Mouse (Mus musculus) liver, adult 10 weeks (tissue): ENCODE data around the gene Clca3a2. TPM values are rescaled to one million over a fixed set of nuclear protein-coding genes. Genes with fewer than 3 reads are reported as not detected.

Experiments used
- polyA plus RNA-seq: library from polyadenylated mRNA; stranded (reverse); fragments of 350-450 nt; fragmentation: Illumina TruSeq; extraction: RNeasy Lipid Tissue Mini Kit (QIAGEN cat#74804); gene quantifications from one replicate; pipeline ENCODE4 v1.2.3, GENCODE M21; 2014; ENCODE audit warnings: low read depth, low replicate concordance

Gene Clca3a2
- polyA plus RNA-seq = not detected

DNA sequence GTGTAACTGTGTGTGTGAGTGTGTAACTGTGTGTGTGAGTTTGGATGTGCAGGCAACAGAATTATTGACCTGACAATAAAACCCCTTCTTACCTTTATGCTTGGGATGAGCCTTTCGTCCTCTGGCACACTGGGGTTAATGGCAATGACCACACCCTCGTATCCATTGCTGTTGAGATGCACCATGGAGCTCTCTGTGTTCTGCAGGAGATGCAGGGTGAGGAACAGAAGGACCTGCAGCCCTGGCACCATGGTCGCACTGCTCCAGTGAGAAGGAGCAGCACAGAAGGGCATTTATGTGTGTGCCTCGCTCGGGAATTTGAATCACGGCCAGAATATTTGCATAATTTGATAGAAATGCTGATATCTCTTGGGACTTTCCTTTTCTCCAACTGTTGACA, at the start of gene Clca3a2:
TSS of gene Clca3a2 (minus strand) at position 276 of the 400 bp plus-strand sequence.

DNA sequence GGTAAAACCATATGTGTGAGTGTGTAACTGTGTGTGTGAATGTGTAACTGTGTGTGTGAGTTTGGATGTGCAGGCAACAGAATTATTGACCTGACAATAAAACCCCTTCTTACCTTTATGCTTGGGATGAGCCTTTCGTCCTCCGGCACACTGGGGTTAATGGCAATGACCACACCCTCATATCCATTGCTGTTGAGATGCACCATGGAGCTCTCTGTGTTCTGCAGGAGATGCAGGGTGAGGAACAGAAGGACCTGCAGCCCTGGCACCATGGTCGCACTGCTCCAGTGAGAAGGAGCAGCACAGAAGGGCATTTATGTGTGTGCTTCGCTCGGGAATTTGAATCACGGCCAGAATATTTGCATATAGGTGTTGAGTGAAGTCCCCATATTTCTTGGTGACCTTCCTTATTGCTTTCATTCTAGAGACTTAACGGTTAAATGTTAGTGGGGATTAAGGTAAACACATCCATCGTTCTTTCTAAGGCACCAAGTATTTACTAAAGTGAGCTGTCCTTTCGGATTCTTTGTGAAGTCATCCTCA, 29.8 kb upstream of the Clca3a2 start, which contains the start of gene Clca3b:
TSS of gene Clca3b (minus strand) at position 344 of the 543 bp plus-strand sequence.

DNA sequence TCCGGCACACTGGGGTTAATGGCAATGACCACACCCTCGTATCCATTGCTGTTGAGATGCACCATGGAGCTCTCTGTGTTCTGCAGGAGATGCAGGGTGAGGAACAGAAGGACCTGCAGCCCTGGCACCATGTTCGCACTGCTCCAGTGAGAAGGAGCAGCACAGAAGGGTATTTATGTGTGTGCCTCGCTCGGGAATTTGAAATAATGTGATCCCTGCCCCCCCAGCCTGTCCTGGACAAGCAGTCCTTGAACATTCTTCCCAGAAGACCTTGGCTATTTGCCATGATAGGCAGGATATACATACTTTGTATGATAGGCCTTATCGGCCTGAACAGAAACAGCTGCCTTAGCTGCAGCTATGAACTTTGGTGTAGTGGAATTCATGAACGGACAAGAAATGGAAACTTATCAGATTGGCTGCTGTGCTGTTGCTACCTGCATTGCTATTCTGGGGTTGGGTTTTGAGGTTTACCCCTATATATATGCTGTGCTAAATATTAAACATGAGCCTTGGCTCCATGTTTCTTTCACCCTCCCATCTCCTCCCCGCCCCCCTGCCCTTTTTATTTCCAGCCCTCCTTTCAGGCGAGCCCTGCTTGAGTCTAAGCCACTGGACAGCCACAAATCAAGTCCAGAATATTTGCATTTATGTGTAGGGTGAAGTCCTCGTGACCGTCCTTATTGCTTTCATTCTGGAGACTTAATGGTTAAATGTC, 58.5 kb downstream of the Clca3a2 start, which contains the start of gene Clca3a1:
TSS of gene Clca3a1 (minus strand) at position 386 of the 718 bp plus-strand sequence.

Other genes starting within 250 kb of the Clca3a2 start
- gene Hs2st1, start 249.3 kb downstream of the Clca3a2 start, polyA plus RNA-seq = 8.1 TPM
- 785 TPM for gene Selenof, start 249.2 kb downstream of the Clca3a2 start, polyA plus RNA-seq
- 98.6 TPM for gene Sh3glb1, start 99.2 kb downstream of the Clca3a2 start, polyA plus RNA-seq
- gene Clca3a1, start 58.5 kb downstream of the Clca3a2 start, polyA plus RNA-seq = 6.0 TPM
- gene Clca3b, start 29.9 kb upstream of the Clca3a2 start, polyA plus RNA-seq = not detected
- gene Clca4b, start 113.0 kb upstream of the Clca3a2 start, polyA plus RNA-seq = 0.40 TPM
- gene Clca4a, start 155.6 kb upstream of the Clca3a2 start, polyA plus RNA-seq = not detected
- gene Clca1, start 213.3 kb upstream of the Clca3a2 start, polyA plus RNA-seq = not detected